Mouse (Mus musculus) heart, embryonic 15.5 days (tissue): ENCODE measurements around the gene Cdh23. TPM values are rescaled to one million over a fixed set of nuclear protein-coding genes. Genes with fewer than 3 reads are reported as not detected.

Experiments used
- ATAC-seq: fragments of 200-750 bp; cut with Nextera tagmentation; replicated peaks from 2 replicates; pipeline ENCODE4 v1.8.0; 2017; ENCODE audit warnings: low read depth, moderate TSS enrichment; ENCODE audit not compliant: insufficient number of reproducible peaks, insufficient read depth, low FRiP score
- H3K27ac ChIP-seq: fragments of 300-500 bp; sonication (generic); 2 replicates; pipeline ENCODE4 v1.5.1; 2015; ENCODE audit warnings: mild to moderate bottlenecking, inconsistent platforms
- H3K27me3 ChIP-seq: fragments of 300-500 bp; sonication (generic); 2 replicates; pipeline ENCODE4 v1.6.1; 2015; ENCODE audit warnings: inconsistent platforms
- H3K36me3 ChIP-seq: fragments of 300-500 bp; sonication (generic); 2 replicates; pipeline ENCODE4 v1.6.1; 2015; ENCODE audit warnings: mild to moderate bottlenecking, inconsistent platforms
- H3K4me1 ChIP-seq: fragments of 300-500 bp; sonication (generic); replicated peaks from 2 replicates; pipeline ENCODE4 v1.6.1; 2015; ENCODE audit warnings: inconsistent platforms
- H3K4me2 ChIP-seq: fragments of 300-500 bp; sonication (generic); 2 replicates; pipeline ENCODE4 v1.6.1; 2015; ENCODE audit warnings: inconsistent platforms, mild to moderate bottlenecking, moderate library complexity
- H3K4me3 ChIP-seq: fragments of 300-500 bp; sonication (generic); 2 replicates; pipeline ENCODE4 v1.5.1; 2015; ENCODE audit warnings: mild to moderate bottlenecking, inconsistent platforms
- H3K9ac ChIP-seq: fragments of 300-500 bp; sonication (generic); 2 replicates; pipeline ENCODE4 v1.6.1; 2015; ENCODE audit warnings: mild to moderate bottlenecking, inconsistent platforms
- H3K9me3 ChIP-seq: fragments of 300-500 bp; sonication (generic); replicated peaks from 2 replicates; pipeline ENCODE4 v1.6.1; 2016; ENCODE audit warnings: inconsistent platforms
- WGBS: fragments of 180-500 bp; shearing (Covaris S2); methylation state at CpG from one replicate; pipeline ENCODE4 v1.1.7; 2015; ENCODE audit warnings: mixed read lengths; 5-methylcytosine and 5-hydroxymethylcytosine counted together
- polyA plus RNA-seq: library from polyadenylated mRNA; unstranded; fragments of >200 nt; fragmentation: Nextera tagmentation; extraction: Ambion mirVana; gene quantifications from 2 replicates; pipeline ENCODE4 v1.2.1, GENCODE M21; 2015

Cdh23 gene
- polyA plus RNA-seq, 1 experiment from 2014 or later: 0.50 TPM

GRCm38 (mm10) chr10:60262386-60262785, 433.9 kb downstream of the Cdh23 start:
- Histone ChIP-seq H3K27ac (peak overlapping the region; percentile 77), H3K9me3 (no peaks in the 10 kb centered on the region), H3K4me1 (peaks cover 26% of the 10 kb centered on the region), H3K9ac (no peak overlapping the region), H3K4me3 (no peak overlapping the region), H3K27me3 (no peaks in the 10 kb centered on the region), H3K4me2 (no peak overlapping the region), H3K36me3 (no peaks in the 10 kb centered on the region)
- 18% methylated on average over 3 of the region's 3 CpGs for WGBS
- ATAC-seq: peak; percentile 83

- H3K9me3 ChIP-seq: no peaks in the 10 kb centered on the region
- WGBS: 47% methylated on average over 5 of the region's 5 CpGs
- no peak overlapping the region for H3K4me3 ChIP-seq
- ATAC-seq: no peak
- H3K27ac ChIP-seq: no peak overlapping the region
- H3K36me3 ChIP-seq: no peaks in the 10 kb centered on the region
- no peak overlapping the region for H3K4me2 ChIP-seq
- H3K4me1 ChIP-seq: peaks cover 26% of the 10 kb centered on the region
- no peak overlapping the region for H3K9ac ChIP-seq
- no peaks in the 10 kb centered on the region for H3K27me3 ChIP-seq
Measured at GRCm38 (mm10) chr10:60261530-60261929, 434.8 kb downstream of the Cdh23 start.

GRCm38 (mm10) chr10:60260557-60261294, 435.6 kb downstream of the Cdh23 start:
- ATAC-seq: no peak
- Histone ChIP-seq H3K4me2 (no peak overlapping the region), H3K27ac (no peak overlapping the region)

GRCm38 (mm10) chr10:60257261-60257825, 438.9 kb downstream of the Cdh23 start:
- WGBS: 69% methylated on average over 16 of the region's 16 CpGs
- H3K4me3 ChIP-seq: no peak overlapping the region
- peaks cover 15% of the 10 kb centered on the region for H3K4me1 ChIP-seq
- H3K9me3 ChIP-seq: no peaks in the 10 kb centered on the region
- no peaks in the 10 kb centered on the region for H3K36me3 ChIP-seq
- H3K27me3 ChIP-seq: no peaks in the 10 kb centered on the region
- ATAC-seq: no peak
- no peak overlapping the region for H3K9ac ChIP-seq
- H3K4me2 ChIP-seq: no peak overlapping the region
- no peak overlapping the region for H3K27ac ChIP-seq

More at GRCm38 (mm10) chr10:60260557-60261294, 435.6 kb downstream of the Cdh23 start:
- Histone ChIP-seq H3K4me3 (no peak overlapping the region), H3K4me1 (peaks cover 28% of the 10 kb centered on the region), H3K9ac (no peak overlapping the region), H3K36me3 (no peaks in the 10 kb centered on the region), H3K9me3 (no peaks in the 10 kb centered on the region), H3K27me3 (no peaks in the 10 kb centered on the region)
- WGBS: 86% methylated on average over 5 of the region's 5 CpGs

GRCm38 (mm10) chr10:60256088-60256487, 440.2 kb downstream of the Cdh23 start:
- peaks cover 7% of the 10 kb centered on the region for H3K4me1 ChIP-seq
- H3K27me3 ChIP-seq: no peaks in the 10 kb centered on the region
- no peak overlapping the region for H3K9ac ChIP-seq
- no peaks in the 10 kb centered on the region for H3K9me3 ChIP-seq
- H3K4me2 ChIP-seq: no peak overlapping the region
- WGBS: 61% methylated on average over 6 of the region's 6 CpGs
- no peak overlapping the region for H3K4me3 ChIP-seq
- no peak overlapping the region for H3K27ac ChIP-seq
- ATAC-seq: no peak
- H3K36me3 ChIP-seq: no peaks in the 10 kb centered on the region

Other genes with a start within 250 kb of the Cdh23 start
- 4.5 and 9.2 TPM in 2 replicates for gene Slc29a3, start 56.3 kb upstream of the Cdh23 start, polyA plus RNA-seq
- gene Unc5b, start 135.1 kb upstream of the Cdh23 start, polyA plus RNA-seq: 11.7 TPM in 2 replicates